Mouse (Mus musculus): ENCODE results near the gene Gulp1. TPM values are rescaled to one million over a fixed set of nuclear protein-coding genes. Genes with fewer than 3 reads are reported as not detected.

Gulp1 gene
- total and polyA plus RNA-seq, 3 experiments, result not detected

GRCm38 (mm10) chr1:44806368-44806767 lies 255.1 kb downstream of the Gulp1 start:
- H3K27me3 ChIP-seq (replicated peaks), result no peaks in the 10 kb centered on the region
- no peaks in the 10 kb centered on the region for H3K4me1 ChIP-seq (ENCODE audit: control insufficient read depth in 1 of 2, insufficient read depth in 2 of 2)
- dilution Hi-C loops (cut with MboI; ENCODE audit: extremely low pct_ligation_motif_present, extremely low pct_unique_long_range_greater_than_20kb, low sequenced_read_pairs), result no loop called here
- no peaks in the 10 kb centered on the region for H3K9me3 ChIP-seq (replicated peaks; ENCODE audit: low read length)
- no peak overlapping the region for H3K4me3 ChIP-seq (replicated peaks in 1 of 3; ENCODE audit: low read depth in 2 of 3, low read length in 2 of 3, poor library complexity in 1 of 3)
- no peak overlapping the region for H3K9ac ChIP-seq (ENCODE audit: insufficient read depth, low read depth)
- no peaks in the 10 kb centered on the region for H3K36me3 ChIP-seq (replicated peaks in 1 of 2; ENCODE audit: control insufficient read depth in 1 of 2, insufficient read depth in 1 of 2, low read length in 1 of 2)
- no peak for DNase-seq (ENCODE audit: extremely low read depth)
- H3K4me2 ChIP-seq (ENCODE audit: insufficient read depth, low read depth, poor library complexity, severe bottlenecking), result no peak overlapping the region
- H3K27ac ChIP-seq (ENCODE audit: insufficient read depth, low read depth), result no peak overlapping the region
- TF ChIP-seq USF1 (IDR thresholded peaks at IDR 0.05; ENCODE audit: low read depth, low read length) (no peak), MYC (IDR thresholded peaks at IDR 0.05; ENCODE audit: low read depth, low read length) (no peak), ZMIZ1 (IDR thresholded peaks at IDR 0.05; ENCODE audit: low read depth, low read length) (no peak), NRF1 (IDR thresholded peaks at IDR 0.05; ENCODE audit: low read depth, low read length) (no peak), BHLHE40 (IDR thresholded peaks at IDR 0.05; ENCODE audit: low read depth, low read length) (no peak), ZNF384 (IDR thresholded peaks at IDR 0.05; ENCODE audit: low read depth, low read length) (no peak), CTCF (conservative IDR thresholded peaks at IDR 0.05 in 1 of 2, IDR thresholded peaks at IDR 0.05 in 1 of 2; ENCODE audit: low read depth in 2 of 2, low read length in 2 of 2) (no peak), UBTF (IDR thresholded peaks at IDR 0.05; ENCODE audit: low read depth, low read length) (no peak), HCFC1 (IDR thresholded peaks at IDR 0.05; ENCODE audit: low read depth, low read length) (no peak), ZKSCAN1 (IDR thresholded peaks at IDR 0.05; ENCODE audit: borderline replicate concordance, low read depth, low read length) (no peak), TBP (conservative IDR thresholded peaks at IDR 0.05; ENCODE audit: low read depth, low read length) (no peak), POLR2A (IDR thresholded peaks at IDR 0.05; ENCODE audit: low read depth, low read length) (no peak)
- no peaks in the 10 kb centered on the region for H3K79me2 ChIP-seq (replicated peaks; ENCODE audit: control insufficient read depth, extremely low read depth, insufficient read depth, poor library complexity, severe bottlenecking)
- in situ Hi-C loops (cut with MboI; ENCODE audit: low pct_ligation_motif_present, low pct_unique_long_range_greater_than_20kb, low sequenced_read_pairs), result no loop called here

- TF ChIP-seq BHLHE40 (IDR thresholded peaks at IDR 0.05; ENCODE audit: low read depth, low read length) (no peak), E2F4 (IDR thresholded peaks at IDR 0.05; ENCODE audit: insufficient replicate concordance, low read depth, low read length) (no peak), GABPA (IDR thresholded peaks at IDR 0.05; ENCODE audit: insufficient replicate concordance, low read depth, low read length) (no peak), NELFE (IDR thresholded peaks at IDR 0.05; ENCODE audit: low read depth, low read length) (no peak), RCOR1 (conservative IDR thresholded peaks at IDR 0.05; ENCODE audit: low read depth, low read length) (no peak), HCFC1 (IDR thresholded peaks at IDR 0.05; ENCODE audit: low read depth, low read length) (no peak), EP300 (IDR thresholded peaks at IDR 0.05; ENCODE audit: low read length) (no peak), SMC3 (IDR thresholded peaks at IDR 0.05; ENCODE audit: low read depth, low read length) (no peak), USF1 (IDR thresholded peaks at IDR 0.05; ENCODE audit: low read depth, low read length) (no peak), MEF2A (IDR thresholded peaks at IDR 0.05; ENCODE audit: borderline replicate concordance, low read depth, low read length) (no peak), NRF1 (IDR thresholded peaks at IDR 0.05; ENCODE audit: low read depth, low read length) (no peak), PAX5 (IDR thresholded peaks at IDR 0.05; ENCODE audit: low read length) (no peak), POLR2A (IDR thresholded peaks at IDR 0.05; ENCODE audit: low read depth, low read length) (no peak), ELF1 (IDR thresholded peaks at IDR 0.05; ENCODE audit: low read depth, low read length) (no peak), ZNF384 (IDR thresholded peaks at IDR 0.05; ENCODE audit: low read depth, low read length) (no peak), RAD21 (IDR thresholded peaks at IDR 0.05; ENCODE audit: low read depth, low read length) (no peak), USF2 (conservative IDR thresholded peaks at IDR 0.05; ENCODE audit: low read depth, low read length) (no peak), UBTF (IDR thresholded peaks at IDR 0.05; ENCODE audit: low read depth, low read length) (no peak), MYC (IDR thresholded peaks at IDR 0.05; ENCODE audit: low read depth, low read length) (no peak), IRF4 (IDR thresholded peaks at IDR 0.05; ENCODE audit: low read depth, low read length) (no peak)
- H3K79me2 ChIP-seq (replicated peaks; ENCODE audit: control insufficient read depth, extremely low read depth, insufficient read depth, poor library complexity, severe bottlenecking), result no peaks in the 10 kb centered on the region
- H3K36me3 ChIP-seq (replicated peaks in 1 of 2; ENCODE audit: control insufficient read depth in 1 of 2, insufficient read depth in 1 of 2, low read length in 1 of 2), result no peaks in the 10 kb centered on the region
- H3K27ac ChIP-seq (ENCODE audit: insufficient read depth, low read depth), result no peak overlapping the region
- no peaks in the 10 kb centered on the region for H3K27me3 ChIP-seq (replicated peaks)
- DNase-seq (ENCODE audit: extremely low read depth), result no peak
- H3K9me3 ChIP-seq (replicated peaks; ENCODE audit: low read length), result no peaks in the 10 kb centered on the region
- no peak overlapping the region for H3K4me2 ChIP-seq (ENCODE audit: insufficient read depth, low read depth, poor library complexity, severe bottlenecking)
- dilution Hi-C loops (cut with MboI; ENCODE audit: extremely low pct_ligation_motif_present, extremely low pct_unique_long_range_greater_than_20kb, low sequenced_read_pairs), result no loop called here
- no peak overlapping the region for H3K4me3 ChIP-seq (replicated peaks in 1 of 3; ENCODE audit: low read depth in 2 of 3, low read length in 2 of 3, poor library complexity in 1 of 3)
- in situ Hi-C loops (cut with MboI; ENCODE audit: low pct_ligation_motif_present, low pct_unique_long_range_greater_than_20kb, low sequenced_read_pairs), result no loop called here
- no peaks in the 10 kb centered on the region for H3K4me1 ChIP-seq (ENCODE audit: control insufficient read depth in 1 of 2, insufficient read depth in 2 of 2)
- no peak overlapping the region for H3K9ac ChIP-seq (ENCODE audit: insufficient read depth, low read depth)
These were observed 259.0 kb downstream of the Gulp1 start for GRCm38 (mm10) chr1:44810336-44810735.

Measured in CH12.LX (cell line).